Mouse (Mus musculus): Measurements from ENCODE around the gene Vill.

Gene Vill

DNA sequence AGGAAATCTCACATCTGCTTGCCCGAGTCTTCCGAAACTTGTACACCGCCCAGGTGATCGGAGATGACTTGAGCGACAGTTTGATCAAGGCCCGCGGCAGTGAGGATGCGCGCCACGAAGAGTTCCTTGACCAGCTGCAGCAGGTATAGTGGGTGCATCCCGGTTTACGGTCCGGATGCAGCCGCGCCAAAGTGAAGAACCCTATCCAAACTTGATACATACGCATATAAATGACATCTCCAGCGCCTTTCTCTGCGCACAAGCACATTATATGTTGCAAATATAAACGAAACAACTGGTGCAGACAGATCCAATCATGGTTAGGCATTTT lies 50.2 kb downstream of the Vill start:
- intact Hi-C loops (cut with DNase I): no loop called here

DNA sequence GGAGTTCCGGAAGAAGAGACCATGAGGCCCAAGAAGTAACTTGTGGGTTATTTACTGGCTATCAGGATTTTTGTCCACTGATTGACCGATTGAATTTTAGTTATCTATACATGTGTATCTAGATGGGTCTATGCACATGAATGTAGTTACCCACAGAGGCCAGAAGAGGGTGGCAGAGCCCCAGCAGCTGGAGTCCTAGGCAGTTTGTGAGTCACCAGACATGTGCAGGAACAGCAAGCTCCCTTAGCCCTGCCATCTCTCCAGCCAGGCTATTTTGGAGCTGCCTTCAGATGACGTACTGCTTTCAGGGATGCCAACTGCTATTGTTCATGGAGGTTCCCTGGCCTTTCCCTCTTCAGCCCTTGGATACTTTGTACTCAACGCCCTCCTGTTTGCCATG lies 55.0 kb downstream of the Vill start:
- intact Hi-C loops (cut with DNase I): no loop called here

DNA sequence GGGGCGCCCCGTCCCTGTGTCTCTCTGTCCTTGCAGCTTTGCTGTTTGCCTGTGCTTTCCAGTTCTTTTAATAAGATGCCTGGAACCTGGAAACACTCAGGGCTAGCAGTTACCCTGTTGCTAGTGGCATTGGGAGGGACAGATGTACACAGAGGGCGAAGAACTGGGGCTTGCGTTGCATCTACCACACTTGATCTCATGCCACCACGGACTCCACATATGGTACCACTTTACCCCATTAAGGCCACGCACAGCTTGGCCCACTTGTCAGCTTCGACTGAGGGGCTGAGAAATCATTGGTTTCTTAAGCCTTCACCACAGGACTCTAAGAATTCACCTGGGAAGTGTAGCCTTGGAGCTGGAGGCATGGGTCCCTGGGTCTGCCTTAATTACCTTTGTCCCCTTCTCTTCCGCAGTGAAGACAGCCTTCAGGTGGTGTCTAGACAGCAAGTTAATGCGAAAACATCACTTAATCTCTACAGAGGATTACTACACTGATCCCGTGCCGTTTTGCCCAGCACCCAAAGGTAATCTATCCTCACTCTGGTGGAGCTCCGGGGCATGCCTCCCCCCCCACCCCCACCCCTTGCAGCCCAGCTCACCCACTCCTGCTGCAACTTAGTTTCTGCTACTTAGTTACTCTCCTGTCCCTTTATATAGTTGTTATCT lies 57.2 kb downstream of the Vill start:
- intact Hi-C loops (cut with DNase I): no loop called here

DNA sequence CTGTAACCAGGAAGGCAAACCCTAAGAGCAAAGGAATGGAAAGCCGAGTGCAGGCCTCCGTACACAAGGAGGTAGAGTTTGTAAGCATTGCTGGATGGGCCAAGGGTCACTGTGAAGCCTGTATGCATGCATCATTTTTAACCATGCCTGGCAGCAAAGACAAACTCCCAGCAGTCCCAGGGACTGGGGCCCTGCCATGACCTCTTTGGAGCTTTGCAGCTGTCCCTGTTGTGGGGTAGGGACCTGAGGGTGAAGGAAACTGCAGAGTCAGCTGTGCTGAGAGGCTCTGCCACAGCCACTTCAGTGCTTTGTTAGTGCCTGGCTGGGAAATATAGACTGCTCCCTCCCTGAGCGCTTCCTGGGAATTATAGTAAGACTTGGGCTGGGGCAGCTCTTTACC lies 58.1 kb downstream of the Vill start:
- intact Hi-C loops (cut with DNase I): no loop called here

DNA sequence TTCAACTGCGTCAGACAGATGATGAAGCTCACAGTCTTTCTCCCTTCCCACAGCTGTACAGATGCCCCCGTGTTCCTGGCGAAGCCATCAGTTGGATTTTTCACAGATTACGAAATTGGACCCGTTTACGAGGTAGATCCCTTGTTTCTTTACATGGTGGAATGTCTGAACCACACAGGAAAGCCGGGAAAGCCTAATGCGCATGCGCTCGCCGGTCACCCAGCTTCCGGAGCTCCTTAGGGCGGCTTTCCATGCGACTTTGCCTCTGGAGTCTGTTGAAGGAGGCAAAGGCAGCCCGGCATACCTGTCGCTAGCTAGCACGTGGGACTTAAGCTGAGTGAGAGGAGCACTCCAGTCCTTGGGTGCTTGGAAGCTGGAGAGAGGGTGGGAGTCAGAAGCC lies 62.3 kb downstream of the Vill start:
- intact Hi-C loops (cut with DNase I): no loop called here

DNA sequence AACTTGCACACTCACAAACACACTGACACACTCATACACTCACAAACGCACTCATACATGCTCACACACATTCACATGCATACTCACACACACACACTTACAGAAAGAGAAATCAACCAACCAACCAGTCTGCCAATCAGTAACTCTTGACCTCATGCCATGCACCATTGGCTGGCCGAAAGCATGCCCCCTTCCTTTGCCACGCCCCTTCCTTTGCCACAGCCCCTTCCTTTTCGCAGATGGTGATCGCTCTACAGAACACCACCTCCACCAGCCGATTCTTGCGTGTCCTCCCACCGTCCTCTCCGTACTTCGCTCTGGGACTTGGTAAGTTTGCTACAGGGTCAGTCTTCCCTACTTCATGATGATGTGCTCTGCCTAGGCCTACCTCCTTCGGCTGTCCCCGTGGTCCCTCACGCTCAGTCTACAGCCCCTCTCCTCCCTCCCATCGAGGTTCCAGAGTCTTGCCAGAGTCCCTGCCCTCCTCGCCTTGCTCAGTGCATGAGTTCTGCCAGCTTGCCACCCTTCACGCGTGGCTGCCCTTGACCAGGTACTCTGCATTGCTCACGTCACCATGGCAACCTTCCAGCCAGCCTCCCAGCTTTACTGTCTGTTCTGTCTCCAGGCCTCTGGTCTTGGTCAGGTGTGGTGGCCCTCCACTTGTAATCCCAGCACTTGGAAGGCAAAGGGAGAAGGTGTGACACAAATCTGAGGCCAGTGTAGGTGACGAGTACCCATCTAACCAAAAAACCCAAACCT lies 67.0 kb downstream of the Vill start:
- intact Hi-C loops (cut with DNase I): no loop called here

DNA sequence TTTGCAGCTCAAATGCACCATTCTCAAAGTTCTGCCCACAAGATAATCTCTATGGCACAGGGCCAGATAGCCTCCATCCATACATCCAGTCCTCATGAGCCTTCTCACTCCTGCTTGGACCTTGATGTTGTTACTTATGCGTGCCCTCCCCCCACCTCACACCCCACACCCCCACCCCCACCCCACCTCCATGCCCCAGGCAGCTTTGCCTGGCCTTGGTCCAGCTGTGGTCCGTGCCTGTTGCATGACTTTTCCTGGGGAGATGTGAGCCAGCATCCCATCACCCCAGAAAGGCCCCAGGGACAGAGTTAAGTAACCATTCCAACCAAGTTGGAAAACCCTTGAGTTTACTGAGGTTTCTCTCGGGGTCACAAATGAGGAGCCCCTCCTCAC lies 67.6 kb downstream of the Vill start:
- intact Hi-C loops (cut with DNase I): no loop called here

Small RNA genes lying within 50 kb of the gene (microRNA-seq; reads per million reads assigned to microRNA genes)
- gene Mir26a-1: 3.1 to 4.5 reads per million in 2 experiments

All from adrenal gland (tissue).